Mouse (Mus musculus): ENCODE measurements at regions not wholly inside any gene's neighbourhood (a gene's known extent, or its start where the extent isn't known, plus 50 kb on each side); places are given as distances from the start of the nearest gene placed in this dataset.

GRCm38 (mm10) chr15:88469508-88470455 lies 130.3 kb upstream of the Zdhhc25 start:
- DNase-seq (ENCODE audit: low spot score in 2 of 2) = no peak

- DNase-seq (ENCODE audit: low spot score in 2 of 2) = no peak
These were observed 127.6 kb upstream of the Zdhhc25 start for GRCm38 (mm10) chr15:88472351-88473100.

- DNase-seq (ENCODE audit: low spot score in 2 of 2) = no peak
These were observed 126.9 kb upstream of the Zdhhc25 start for GRCm38 (mm10) chr15:88473221-88473620.

- no peak for DNase-seq (ENCODE audit: low spot score in 2 of 2)
These were observed 116.6 kb upstream of the Zdhhc25 start for GRCm38 (mm10) chr15:88483471-88483870.

- no peak for DNase-seq (ENCODE audit: low spot score in 2 of 2)
These were observed 110.4 kb upstream of the Zdhhc25 start for GRCm38 (mm10) chr15:88489715-88490114.

GRCm38 (mm10) chr15:88490316-88491090 lies 109.6 kb upstream of the Zdhhc25 start:
- no peak for DNase-seq (ENCODE audit: low spot score in 2 of 2)

- DNase-seq (ENCODE audit: low spot score in 2 of 2) = no peak
These were observed 109.1 kb upstream of the Zdhhc25 start for GRCm38 (mm10) chr15:88491091-88491366.

- no peak for DNase-seq (ENCODE audit: low spot score in 2 of 2)
These were observed 102.1 kb upstream of the Zdhhc25 start for GRCm38 (mm10) chr15:88497957-88498356.

- DNase-seq (ENCODE audit: low spot score in 2 of 2) = no peak
These were observed 97.8 kb upstream of the Zdhhc25 start for GRCm38 (mm10) chr15:88502311-88502710.

- DNase-seq (ENCODE audit: low spot score in 2 of 2) = no peak
These were observed 96.2 kb upstream of the Zdhhc25 start for GRCm38 (mm10) chr15:88503896-88504295.

- no peak for DNase-seq (ENCODE audit: low spot score in 2 of 2)
These were observed 94.5 kb upstream of the Zdhhc25 start for GRCm38 (mm10) chr15:88505491-88506119.

GRCm38 (mm10) chr15:88507886-88508285 lies 92.2 kb upstream of the Zdhhc25 start:
- DNase-seq (ENCODE audit: low spot score in 2 of 2) = no peak

- peak in 1 of 2 experiments; percentile 10 for DNase-seq (ENCODE audit: low spot score in 2 of 2)
These were observed 91.1 kb upstream of the Zdhhc25 start for GRCm38 (mm10) chr15:88508971-88509370.

GRCm38 (mm10) chr15:88509626-88510025 lies 90.5 kb upstream of the Zdhhc25 start:
- DNase-seq (ENCODE audit: low spot score in 2 of 2) = no peak

- no peak for DNase-seq (ENCODE audit: low spot score in 2 of 2)
These were observed 86.0 kb upstream of the Zdhhc25 start for GRCm38 (mm10) chr15:88514091-88514490.

GRCm38 (mm10) chr15:88531218-88531617 lies 68.9 kb upstream of the Zdhhc25 start:
- DNase-seq (ENCODE audit: low spot score in 2 of 2) = no peak

GRCm38 (mm10) chr15:88532008-88532407 lies 68.1 kb upstream of the Zdhhc25 start:
- no peak for DNase-seq (ENCODE audit: low spot score in 2 of 2)

- DNase-seq (ENCODE audit: low spot score in 2 of 2) = no peak
These were observed 66.7 kb upstream of the Zdhhc25 start for GRCm38 (mm10) chr15:88533354-88533753.

- DNase-seq (ENCODE audit: low spot score in 2 of 2) = no peak
These were observed 64.6 kb upstream of the Zdhhc25 start for GRCm38 (mm10) chr15:88535516-88535915.

- DNase-seq (ENCODE audit: low spot score in 2 of 2) = no peak
These were observed 62.9 kb upstream of the Zdhhc25 start for GRCm38 (mm10) chr15:88537190-88537589.

- DNase-seq (ENCODE audit: low spot score in 2 of 2) = no peak
These were observed 57.5 kb upstream of the Zdhhc25 start for GRCm38 (mm10) chr15:88542567-88542966.
